Mouse (Mus musculus): ENCODE results near the gene Mkln1.
A peak's percentile ranks its signal among the peaks of the same experiment; 100 is the strongest.
"Not testable (repeated sequence)": the region's sequence is repeated elsewhere in the genome, so short reads cannot be mapped to it uniquely, and the experiment has no call there.

Mkln1 gene

GRCm38 (mm10) chr6:31550876-31551532, 152.5 kb downstream of the Mkln1 start:
- DNase-seq (ENCODE audit: low spot score in 2 of 2): no peak

GRCm38 (mm10) chr6:31556460-31557100, 158.0 kb downstream of the Mkln1 start:
- DNase-seq (ENCODE audit: low spot score in 2 of 2): no peak

- no peak for DNase-seq (ENCODE audit: low spot score in 2 of 2)
Measured at GRCm38 (mm10) chr6:31560138-31560959, 161.8 kb downstream of the Mkln1 start.

GRCm38 (mm10) chr6:31561948-31562347, 163.4 kb downstream of the Mkln1 start:
- DNase-seq (ENCODE audit: low spot score in 2 of 2): not testable (repeated sequence)

- DNase-seq (ENCODE audit: low spot score in 2 of 2): no peak
Measured at GRCm38 (mm10) chr6:31562371-31563080, 164.0 kb downstream of the Mkln1 start.

GRCm38 (mm10) chr6:31563235-31564181, 165.0 kb downstream of the Mkln1 start, which contains the start of gene Podxl:
TSS of gene Podxl (minus strand) at chr6:31563981.
- DNase-seq (ENCODE audit: low spot score in 2 of 2): peak in 1 of 2 experiments; percentile 26

- DNase-seq (ENCODE audit: low spot score in 2 of 2): peak in 1 of 2 experiments; percentile 16
Measured at GRCm38 (mm10) chr6:31564182-31564531, 165.6 kb downstream of the Mkln1 start.

GRCm38 (mm10) chr6:31564901-31565391, 166.4 kb downstream of the Mkln1 start:
- no peak for DNase-seq (ENCODE audit: low spot score in 2 of 2)

All from frontal cortex, postnatal 36 days (tissue).